Mouse (Mus musculus) erythroblast, embryonic 14.5 days (primary cell): ENCODE results near the gene Plcb2.

Experiments used
- GATA1 ChIP-seq: IDR thresholded peaks from 2 replicates; pipeline ENCODE4 v1.6.1; 2012; ENCODE audit warnings: low read length, inconsistent platforms, mixed read lengths
- TAL1 ChIP-seq: IDR thresholded peaks from 3 replicates; pipeline ENCODE4 v1.6.1; 2012; ENCODE audit warnings: low read length, inconsistent platforms, mixed read lengths

GRCm38 (mm10) chr2:118679577-118679976 lies 48.7 kb downstream of the Plcb2 start:
- TF ChIP-seq TAL1 (no peak), GATA1 (no peak)
